Mouse (Mus musculus) G1E (cell line): Measurements from ENCODE around the gene Rorb. TPM values are rescaled to one million over a fixed set of nuclear protein-coding genes. Genes with fewer than 3 reads are reported as not detected.

Experiments used
- ATAC-seq: 2 replicates; pipeline ENCODE4 v1.8.0; 2016; ENCODE audit warnings: mild to moderate bottlenecking; ENCODE audit not compliant: insufficient number of reproducible peaks, poor library complexity, low FRiP score, severe bottlenecking; ENCODE audit errors: extremely low read depth
- DNase-seq: peaks from one replicate; pipeline ENCODE4 v3.0.0; 2012; ENCODE audit warnings: low spot score
- H3K27me3 ChIP-seq: 2 replicates; pipeline ENCODE4 v1.6.1; 2012; ENCODE audit warnings: mild to moderate bottlenecking, low read length, inconsistent platforms; ENCODE audit not compliant: insufficient read depth
- H3K36me3 ChIP-seq: replicated peaks from 2 replicates; pipeline ENCODE3; 2012; ENCODE audit warnings: mild to moderate bottlenecking, inconsistent platforms
- H3K4me1 ChIP-seq: 2 replicates; pipeline ENCODE4 v1.6.1; 2012; ENCODE audit warnings: low read depth, low read length, inconsistent platforms, mixed read lengths; ENCODE audit not compliant: insufficient read depth
- H3K4me3 ChIP-seq: 2 replicates; pipeline ENCODE4 v1.5.1; 2012; ENCODE audit warnings: low read depth, mild to moderate bottlenecking, inconsistent platforms, low read length, moderate library complexity, mixed read lengths
- H3K9me3 ChIP-seq: replicated peaks from 2 replicates; pipeline ENCODE4 v1.6.1; 2012; ENCODE audit warnings: inconsistent platforms
- CTCF ChIP-seq: IDR thresholded peaks from 2 replicates; pipeline ENCODE4 v1.5.1; 2012; ENCODE audit warnings: low read depth, low read length, inconsistent platforms, mixed read lengths
- GATA1 ChIP-seq: IDR thresholded peaks from 2 replicates; pipeline ENCODE4 v1.6.1; 2012; ENCODE audit warnings: borderline replicate concordance, low read length, inconsistent platforms, mixed read lengths
- GATA2 ChIP-seq: IDR thresholded peaks from 2 replicates; pipeline ENCODE4 v1.6.1; 2012; ENCODE audit warnings: low read depth, low read length, inconsistent platforms, borderline replicate concordance
- POLR2AphosphoS5 ChIP-seq: IDR thresholded peaks from 2 replicates; pipeline ENCODE4 v1.6.1; 2012; ENCODE audit warnings: low read depth, low read length, inconsistent platforms; ENCODE audit not compliant: insufficient replicate concordance
- TAL1 ChIP-seq: conservative IDR thresholded peaks from 2 replicates; pipeline ENCODE4 v1.6.1; 2012; ENCODE audit warnings: low read depth, low read length, inconsistent platforms, mixed read lengths
- polyA plus RNA-seq: library from polyadenylated mRNA; stranded (reverse); fragments of >175 nt; gene quantifications from 2 replicates; pipeline ENCODE4 v1.2.3, GENCODE M21; 2012
- total RNA-seq, 2 experiments: library from RNA; stranded (forward) in 1 of 2; stranded (reverse) in 1 of 2; fragments of 200-1000 nt in 1 of 2; fragments of >200 nt in 1 of 2; fragmentation: Nextera tagmentation in 1 of 2; gene quantifications; 2 replicates each; pipeline ENCODE4 v1.2.3; 2014 to 2017

Gene Rorb
- total RNA-seq (2014; fragmentation: Nextera tagmentation) (4.5 TPM in 1 of 2 replicates, not detected in the other), total RNA-seq (2017) (0.12 and 0.22 TPM in 2 replicates), polyA plus RNA-seq (not detected in 2 replicates)

DNA sequence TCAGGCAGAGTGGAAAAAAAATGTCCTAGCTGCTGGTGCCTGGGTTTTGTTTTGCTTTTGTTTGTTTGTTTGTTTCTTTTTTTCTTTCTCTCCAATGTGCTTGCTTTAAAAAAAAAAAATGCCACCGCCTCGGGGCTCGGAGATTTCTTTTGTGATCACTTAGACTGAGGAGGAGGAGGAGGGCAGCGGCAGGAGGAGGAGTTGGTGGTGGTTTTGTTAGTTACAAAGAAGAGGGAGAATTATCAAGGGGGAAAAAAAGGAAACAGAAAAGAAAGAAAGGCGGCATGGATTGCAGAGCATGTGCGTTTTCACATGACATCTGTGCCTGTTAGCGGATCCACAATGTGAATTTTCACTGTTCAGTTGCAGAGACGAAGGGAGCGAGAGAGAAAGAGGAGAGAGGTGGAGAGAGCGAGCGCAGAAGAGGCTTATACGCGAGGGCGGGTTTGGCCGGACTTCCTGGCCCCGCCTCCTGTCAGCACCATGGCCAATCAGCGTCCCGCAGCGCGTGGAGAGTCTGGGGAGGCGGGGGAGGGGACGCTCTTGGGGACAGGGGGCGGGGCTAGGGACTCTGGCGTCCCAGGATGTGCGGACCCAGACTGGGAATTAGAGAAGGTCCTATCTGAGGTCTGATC is at the start of gene Rorb:
TSS of gene Rorb (minus strand) at position 404 of the 635 bp plus-strand sequence.
- peak within 1 kb of the TSS; percentile 20; the same call in 1 of the 2 replicates for H3K4me3 ChIP-seq
- DNase-seq (peak; percentile 3), ATAC-seq (peak; percentile 81)
- no peak for TF ChIP-seq GATA2
- TF ChIP-seq TAL1: no peak
- H3K4me1 ChIP-seq: no peaks in the 10 kb centered on the region; the same call in 1 of the 2 replicates
- H3K9me3 ChIP-seq: no peaks in the 10 kb centered on the region
- no peaks in the 10 kb centered on the region for H3K36me3 ChIP-seq
- H3K27me3 ChIP-seq: peaks cover 5% of the 10 kb centered on the region; the same call in 1 of the 2 replicates

DNA sequence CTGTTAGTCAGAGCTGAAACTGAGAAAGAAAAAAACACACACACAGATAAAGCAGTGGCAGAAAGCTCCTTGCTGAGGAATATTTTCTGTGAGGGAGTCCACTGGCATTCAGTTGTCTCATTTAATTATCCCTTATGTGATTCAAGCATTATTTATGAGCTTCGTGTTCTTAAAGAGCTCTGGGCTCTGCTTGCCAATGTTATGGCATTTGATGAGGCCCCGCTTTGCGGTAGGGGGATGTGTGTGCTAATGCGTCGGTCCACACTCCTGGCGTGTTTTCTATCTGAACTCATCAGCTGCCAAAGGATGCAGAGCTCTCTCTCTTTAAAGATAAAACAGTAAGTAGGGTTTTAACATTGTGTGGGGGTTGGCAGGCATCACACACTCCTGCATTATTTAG is 37.9 kb upstream of the Rorb start:
- Histone ChIP-seq H3K4me3 (no peak overlapping the region), H3K9me3 (no peaks in the 10 kb centered on the region), H3K36me3 (no peaks in the 10 kb centered on the region), H3K4me1 (no peaks in the 10 kb centered on the region), H3K27me3 (no peaks in the 10 kb centered on the region)
- DNase-seq: no peak
- no peak for TF ChIP-seq GATA2
- TF ChIP-seq CTCF: no peak
- no peak for TF ChIP-seq GATA1
- TF ChIP-seq TAL1: no peak
- no peak for TF ChIP-seq POLR2AphosphoS5
- ATAC-seq: no peak

DNA sequence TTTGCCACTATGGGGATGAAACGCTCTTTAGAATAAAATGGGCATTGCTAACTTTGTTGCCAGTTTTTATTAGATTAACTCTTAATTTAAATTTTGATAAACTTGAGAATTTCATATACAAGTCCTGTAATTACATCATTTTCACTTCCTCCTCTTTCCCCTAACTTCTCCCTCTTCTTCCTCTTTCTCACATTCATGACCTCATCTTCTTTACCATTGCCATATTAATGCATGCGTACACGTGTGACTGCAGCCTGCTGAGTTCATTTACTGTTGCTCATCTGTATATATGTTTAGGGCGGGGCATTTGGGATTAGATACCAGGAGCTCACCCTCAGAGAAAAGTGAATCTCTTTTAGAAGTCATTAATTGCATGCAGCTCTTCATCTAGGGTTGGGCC is 33.5 kb upstream of the Rorb start:
- DNase-seq: no peak

DNA sequence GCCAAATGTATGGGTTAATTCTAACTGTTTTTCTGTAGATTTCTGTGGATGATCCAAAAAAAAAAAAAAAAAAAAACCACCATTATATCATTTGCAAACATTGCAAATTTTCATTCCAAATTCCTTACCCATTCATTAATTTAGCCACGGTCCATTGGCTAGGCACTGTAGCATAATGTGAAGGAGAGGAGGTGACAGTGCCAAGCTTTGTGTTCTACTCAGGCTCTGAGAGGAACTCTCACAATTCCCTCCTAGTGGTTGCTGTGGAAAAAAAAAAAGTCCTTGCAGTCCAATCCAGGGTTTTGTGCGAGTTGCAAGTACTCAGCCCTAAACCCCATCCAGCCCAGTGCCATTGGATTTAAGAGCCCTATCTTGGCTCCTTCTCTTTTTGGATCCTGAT is 25.9 kb upstream of the Rorb start:
- ATAC-seq: no peak
- no peaks in the 10 kb centered on the region for H3K36me3 ChIP-seq
- no peak for DNase-seq
- no peaks in the 10 kb centered on the region for H3K4me1 ChIP-seq
- H3K27me3 ChIP-seq: no peaks in the 10 kb centered on the region
- TF ChIP-seq GATA2 (no peak), POLR2AphosphoS5 (no peak), CTCF (no peak), TAL1 (no peak), GATA1 (no peak)
- H3K4me3 ChIP-seq: no peak overlapping the region
- no peaks in the 10 kb centered on the region for H3K9me3 ChIP-seq

More for the DNA sequence above, 33.5 kb upstream of the Rorb start:
- H3K36me3 ChIP-seq: no peaks in the 10 kb centered on the region
- H3K4me3 ChIP-seq: no peak overlapping the region
- no peaks in the 10 kb centered on the region for H3K4me1 ChIP-seq
- no peak for TF ChIP-seq POLR2AphosphoS5
- no peak for TF ChIP-seq GATA1
- H3K9me3 ChIP-seq: no peaks in the 10 kb centered on the region
- no peak for ATAC-seq
- H3K27me3 ChIP-seq: no peaks in the 10 kb centered on the region

DNA sequence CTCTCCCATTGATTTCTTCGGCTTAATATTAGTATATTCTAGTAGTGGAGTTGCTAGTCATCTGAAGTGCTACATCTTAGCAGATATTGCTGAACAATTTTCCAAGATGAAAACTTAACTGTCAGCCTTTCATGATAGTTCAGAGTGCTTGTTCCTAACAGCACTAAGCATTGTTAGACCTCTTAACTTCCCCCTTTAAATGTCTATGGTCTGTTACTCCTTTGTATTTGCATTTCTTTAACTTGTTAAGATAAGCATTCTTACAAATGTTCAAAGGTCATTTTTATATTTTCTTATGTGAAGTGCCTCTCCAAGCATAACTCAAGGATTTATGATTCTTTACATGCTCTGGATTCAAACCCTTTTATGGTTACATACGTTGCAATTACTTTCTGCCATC is 24.8 kb upstream of the Rorb start:
- TF ChIP-seq CTCF (no peak), GATA1 (no peak), POLR2AphosphoS5 (no peak), GATA2 (no peak), TAL1 (no peak)
- Histone ChIP-seq H3K9me3 (no peaks in the 10 kb centered on the region), H3K4me3 (no peak overlapping the region), H3K4me1 (no peaks in the 10 kb centered on the region), H3K27me3 (no peaks in the 10 kb centered on the region), H3K36me3 (no peaks in the 10 kb centered on the region)
- no peak for DNase-seq
- ATAC-seq: no peak

DNA sequence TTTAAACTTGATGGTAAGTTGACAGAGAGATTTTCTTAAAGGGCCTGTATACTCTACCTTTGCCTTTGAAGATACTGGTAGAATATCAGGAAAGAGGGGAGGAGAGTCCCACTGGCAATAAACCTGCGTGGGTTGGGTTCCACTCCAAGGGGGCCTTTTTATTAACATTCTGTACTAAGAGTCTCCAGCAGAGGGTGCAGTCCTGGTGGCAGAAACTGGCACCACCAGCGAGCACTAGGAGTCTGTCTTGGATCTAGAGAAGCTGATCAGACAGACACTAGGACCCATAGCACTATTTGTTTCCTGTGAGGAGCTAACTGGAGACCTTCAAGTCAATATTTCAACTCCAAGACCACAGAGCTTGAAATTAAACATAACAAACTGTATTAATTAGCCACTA is 11.3 kb upstream of the Rorb start:
- Histone ChIP-seq H3K27me3 (no peaks in the 10 kb centered on the region), H3K4me3 (no peak overlapping the region), H3K4me1 (no peaks in the 10 kb centered on the region), H3K36me3 (no peaks in the 10 kb centered on the region), H3K9me3 (no peaks in the 10 kb centered on the region)
- TF ChIP-seq POLR2AphosphoS5: no peak
- DNase-seq (no peak), ATAC-seq (no peak)

DNA sequence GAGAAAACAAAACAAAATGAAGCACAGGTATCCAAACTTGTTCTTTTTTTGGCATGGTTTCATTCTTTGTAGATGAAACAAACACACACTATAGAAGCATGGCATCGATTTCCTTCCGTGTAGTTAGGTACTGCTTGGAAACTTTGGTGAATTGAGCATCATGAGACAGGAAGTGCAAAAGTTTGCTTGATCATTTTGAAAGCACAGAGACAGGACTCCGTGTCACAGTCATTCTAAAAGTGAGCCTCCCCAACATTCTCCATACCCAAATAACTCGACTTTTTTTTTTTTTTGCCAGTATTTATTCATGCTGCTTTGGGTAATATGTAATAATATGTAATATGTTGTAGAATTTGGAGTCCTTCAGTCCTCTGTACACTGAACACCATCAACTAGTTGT is 1.2 kb upstream of the Rorb start:
- no peaks in the 10 kb centered on the region; the same call in 1 of the 2 replicates for H3K4me1 ChIP-seq
- no peaks in the 10 kb centered on the region for H3K36me3 ChIP-seq
- peaks cover 5% of the 10 kb centered on the region; the same call in 1 of the 2 replicates for H3K27me3 ChIP-seq
- no peak overlapping the region for H3K4me3 ChIP-seq
- TF ChIP-seq GATA1: no peak
- DNase-seq (no peak), ATAC-seq (no peak)
- H3K9me3 ChIP-seq: no peaks in the 10 kb centered on the region
